Mouse (Mus musculus) lung, postnatal 0 days (tissue): ENCODE measurements around the gene Sptlc2.

Experiments used
- CTCF ChIP-seq: IDR thresholded peaks from 2 replicates; pipeline ENCODE4 v1.5.1; 2016; ENCODE audit warnings: antibody characterized with exemption, mild to moderate bottlenecking
- EP300 ChIP-seq: IDR thresholded peaks from 2 replicates; pipeline ENCODE4 v1.6.1; 2016; ENCODE audit warnings: antibody characterized with exemption, mild to moderate bottlenecking, control low read depth

- TF ChIP-seq CTCF = no peak
- no peak for TF ChIP-seq EP300
Observed at GRCm38 (mm10) chr12:87397811-87398417, 9.8 kb upstream of the Sptlc2 start.
